Mouse (Mus musculus) bone marrow, adult 2 months (tissue): Measurements from ENCODE around the gene Tirap.

Experiments used
- CTCF ChIP-seq: fragments of 200-500 bp; IDR thresholded peaks from 2 replicates; pipeline ENCODE4 v1.5.1; 2011; ENCODE audit warnings: low read length, control low read depth; ENCODE audit not compliant: control insufficient read depth, insufficient read depth
- POLR2A ChIP-seq: fragments of 200-500 bp; IDR thresholded peaks from 2 replicates; pipeline ENCODE4 v1.6.1; 2011; ENCODE audit warnings: low read depth, mild to moderate bottlenecking, control low read depth, low read length, borderline replicate concordance; ENCODE audit not compliant: control insufficient read depth

DNA sequence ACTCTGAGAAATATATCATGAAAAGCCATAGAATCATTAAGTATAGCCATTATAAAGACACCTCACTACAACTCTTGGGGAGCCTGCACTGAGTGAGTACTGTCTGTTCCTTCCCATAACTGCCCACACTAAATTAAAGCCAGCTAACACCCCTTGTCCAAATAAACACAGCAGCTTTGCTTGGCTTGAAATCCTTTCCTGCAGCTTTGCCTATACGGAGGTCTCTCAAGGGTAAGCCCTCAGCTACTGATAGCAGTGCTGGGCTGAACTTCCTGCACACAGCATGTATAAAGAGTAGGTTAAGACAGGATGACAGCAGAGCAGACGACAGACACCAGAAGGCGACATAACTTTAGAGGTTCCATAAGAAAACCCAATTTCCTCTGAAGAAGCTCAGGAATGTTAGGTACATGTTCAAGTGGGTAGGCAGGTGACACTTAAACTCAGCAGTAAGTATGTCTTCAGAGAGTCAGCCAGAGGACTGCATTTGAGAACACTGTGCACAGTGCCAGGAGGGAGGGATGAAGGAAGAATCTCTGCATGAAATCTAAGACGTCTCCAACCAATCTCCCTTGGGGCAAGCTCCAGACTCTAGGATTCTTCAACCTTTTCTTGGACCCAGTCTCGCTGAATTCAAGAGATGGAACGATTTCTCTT, 39.0 kb upstream of the Tirap start:
- TF ChIP-seq POLR2A: no peak
- no peak for TF ChIP-seq CTCF
